Mouse (Mus musculus) hindbrain, embryonic 13.5 days (tissue): ENCODE results near the gene Npepps. TPM values are rescaled to one million over a fixed set of nuclear protein-coding genes. Genes with fewer than 3 reads are reported as not detected.
A peak's percentile ranks its signal among the peaks of the same experiment; 100 is the strongest.
"Not testable (repeated sequence)": the region's sequence is repeated elsewhere in the genome, so short reads cannot be mapped to it uniquely, and the experiment has no call there.

Experiments
- ATAC-seq: fragments of 200-750 bp; cut with Nextera tagmentation; 2 replicates; pipeline ENCODE4 v1.8.0; 2017; ENCODE audit warnings: moderate TSS enrichment; ENCODE audit not compliant: low FRiP score
- H3K27ac ChIP-seq: fragments of 300-500 bp; sonication (generic); 2 replicates; pipeline ENCODE4 v1.5.1; 2015; ENCODE audit warnings: inconsistent platforms, mild to moderate bottlenecking, moderate library complexity
- H3K27me3 ChIP-seq: fragments of 300-500 bp; sonication (generic); 2 replicates; pipeline ENCODE4 v1.6.1; 2015; ENCODE audit warnings: mild to moderate bottlenecking, inconsistent platforms
- H3K36me3 ChIP-seq: fragments of 300-500 bp; sonication (generic); 2 replicates; pipeline ENCODE4 v1.6.1; 2015; ENCODE audit warnings: mild to moderate bottlenecking, inconsistent platforms
- H3K4me1 ChIP-seq: fragments of 300-500 bp; sonication (generic); replicated peaks from 2 replicates; pipeline ENCODE4 v1.6.1; 2015; ENCODE audit warnings: inconsistent platforms
- H3K4me2 ChIP-seq: fragments of 300-500 bp; sonication (generic); 2 replicates; pipeline ENCODE4 v1.6.1; 2015; ENCODE audit warnings: inconsistent platforms, mild to moderate bottlenecking, moderate library complexity
- H3K4me3 ChIP-seq: fragments of 300-500 bp; sonication (generic); 2 replicates; pipeline ENCODE4 v1.5.1; 2015; ENCODE audit warnings: mild to moderate bottlenecking, inconsistent platforms
- H3K9ac ChIP-seq: fragments of 300-500 bp; sonication (generic); 2 replicates; pipeline ENCODE4 v1.6.1; 2015; ENCODE audit warnings: mild to moderate bottlenecking, inconsistent platforms
- H3K9me3 ChIP-seq: fragments of 300-500 bp; sonication (generic); 2 replicates; pipeline ENCODE4 v1.6.1; 2016; ENCODE audit warnings: inconsistent platforms
- WGBS: fragments of 180-500 bp; shearing (Covaris S2); methylation state at CpG from one replicate; pipeline ENCODE4 v1.1.7; 2015; 5-methylcytosine and 5-hydroxymethylcytosine counted together
- polyA plus RNA-seq: library from polyadenylated mRNA; unstranded; fragments of >200 nt; fragmentation: Nextera tagmentation; extraction: Ambion mirVana; gene quantifications from 2 replicates; pipeline ENCODE4 v1.2.1, GENCODE M21; 2015

Gene Npepps
- polyA plus RNA-seq = 154 and 156 TPM in 2 replicates

GRCm38 (mm10) chr11:97280216-97280861 is at the start of gene Npepps:
Npepps (minus strand) TSS chr11:97280638.
- Histone ChIP-seq H3K4me2 (peak within 1 kb of the TSS; percentile 78), H3K27ac (peak within 1 kb of the TSS; percentile 100)
- under 1% methylated on average over 59 of the region's 83 CpGs for WGBS

GRCm38 (mm10) chr11:97328148-97328547 is 47.7 kb upstream of the Npepps start:
- H3K9me3 ChIP-seq = no peaks in the 10 kb centered on the region
- H3K27ac ChIP-seq = no peak overlapping the region
- ATAC-seq = no peak
- no peaks in the 10 kb centered on the region for H3K27me3 ChIP-seq
- H3K4me2 ChIP-seq = no peak overlapping the region
- no peak overlapping the region for H3K4me3 ChIP-seq
- H3K36me3 ChIP-seq = peaks cover 63% of the 10 kb centered on the region
- H3K9ac ChIP-seq = no peak overlapping the region
- no peaks in the 10 kb centered on the region for H3K4me1 ChIP-seq
- WGBS = 28% methylated on average over 9 of the region's 9 CpGs

More at GRCm38 (mm10) chr11:97280216-97280861, at the start of gene Npepps:
- Histone ChIP-seq H3K9me3 (no peaks in the 10 kb centered on the region), H3K9ac (peak within 1 kb of the TSS; percentile 100), H3K4me1 (peaks cover 27% of the 10 kb centered on the region), H3K27me3 (no peaks in the 10 kb centered on the region), H3K36me3 (no peaks in the 10 kb centered on the region), H3K4me3 (peak within 1 kb of the TSS; percentile 99)
- peak; percentile 77 for ATAC-seq

- Histone ChIP-seq H3K4me1 (no peaks in the 10 kb centered on the region), H3K36me3 (peaks cover 74% of the 10 kb centered on the region), H3K27me3 (no peaks in the 10 kb centered on the region), H3K4me2 (no peak overlapping the region), H3K27ac (no peak overlapping the region), H3K9me3 (no peaks in the 10 kb centered on the region), H3K9ac (no peak overlapping the region), H3K4me3 (no peak overlapping the region)
- no peak for ATAC-seq
- 75% methylated on average over 1 of the region's 1 CpGs for WGBS
Measured at GRCm38 (mm10) chr11:97325224-97325623, 44.8 kb upstream of the Npepps start.

- WGBS = 83% methylated on average over 8 of the region's 8 CpGs
Measured at GRCm38 (mm10) chr11:97321894-97322600, 41.6 kb upstream of the Npepps start.

GRCm38 (mm10) chr11:97321197-97321596 is 40.8 kb upstream of the Npepps start:
- Histone ChIP-seq H3K4me2 (no peak overlapping the region), H3K27ac (no peak overlapping the region), H3K36me3 (peaks cover 42% of the 10 kb centered on the region), H3K9ac (no peak overlapping the region), H3K4me3 (no peak overlapping the region), H3K4me1 (peaks cover 7% of the 10 kb centered on the region), H3K27me3 (no peaks in the 10 kb centered on the region), H3K9me3 (no peaks in the 10 kb centered on the region)
- 93% methylated on average over 8 of the region's 8 CpGs for WGBS
- no peak for ATAC-seq

More at GRCm38 (mm10) chr11:97321894-97322600, 41.6 kb upstream of the Npepps start:
- not testable (repeated sequence) for H3K27me3 ChIP-seq, ATAC-seq, H3K4me1 ChIP-seq, H3K9me3 ChIP-seq, H3K4me2 ChIP-seq, H3K27ac ChIP-seq, H3K9ac ChIP-seq, H3K4me3 ChIP-seq
- H3K36me3 ChIP-seq = peaks cover 51% of the 10 kb centered on the region

- Histone ChIP-seq H3K4me2 (peak within 1 kb of the TSS; percentile 55), H3K27me3 (peaks cover 6% of the 10 kb centered on the region; the same call in 1 of the 2 replicates), H3K36me3 (no peaks in the 10 kb centered on the region), H3K4me3 (peak within 1 kb of the TSS; percentile 55), H3K27ac (peak within 1 kb of the TSS; percentile 81), H3K9me3 (no peaks in the 10 kb centered on the region), H3K9ac (peak within 1 kb of the TSS; percentile 72), H3K4me1 (peaks cover 17% of the 10 kb centered on the region)
- ATAC-seq = peak; percentile 95
- WGBS = 1% methylated on average over 50 of the region's 50 CpGs
Measured at GRCm38 (mm10) chr11:97315504-97316503, 35.4 kb upstream of the Npepps start, which contains the start of gene Mrpl45. Mrpl45 (plus strand) TSS chr11:97315716.

- peaks cover 25% of the 10 kb centered on the region for H3K4me1 ChIP-seq
- peak overlapping the region; percentile 49; the same call in 1 of the 2 replicates for H3K9ac ChIP-seq
- peak overlapping the region; percentile 55 for H3K4me3 ChIP-seq
- no peaks in the 10 kb centered on the region for H3K36me3 ChIP-seq
- no peaks in the 10 kb centered on the region for H3K9me3 ChIP-seq
- 0 out of 2 replicates have a peak overlapping the region, but pooled peaks have one; percentile 26 for H3K27ac ChIP-seq
- no peak for ATAC-seq
- 54% methylated on average over 8 of the region's 8 CpGs for WGBS
- H3K4me2 ChIP-seq = peak overlapping the region; percentile 55
- peaks cover 8% of the 10 kb centered on the region; the same call in 1 of the 2 replicates for H3K27me3 ChIP-seq
Measured at GRCm38 (mm10) chr11:97314751-97315503, 34.5 kb upstream of the Npepps start.

GRCm38 (mm10) chr11:97314110-97314509 is 33.7 kb upstream of the Npepps start:
- no peaks in the 10 kb centered on the region for H3K36me3 ChIP-seq
- no peak overlapping the region for H3K27ac ChIP-seq
- no peak overlapping the region for H3K9ac ChIP-seq
- H3K4me2 ChIP-seq = no peak overlapping the region
- H3K27me3 ChIP-seq = peaks cover 8% of the 10 kb centered on the region; the same call in 1 of the 2 replicates
- no peaks in the 10 kb centered on the region for H3K9me3 ChIP-seq
- H3K4me1 ChIP-seq = peaks cover 33% of the 10 kb centered on the region
- 92% methylated on average over 3 of the region's 3 CpGs for WGBS
- no peak overlapping the region for H3K4me3 ChIP-seq
- no peak for ATAC-seq

GRCm38 (mm10) chr11:97312871-97313270 is 32.4 kb upstream of the Npepps start:
- not testable (repeated sequence) for H3K27me3 ChIP-seq, H3K4me3 ChIP-seq, H3K4me2 ChIP-seq, H3K27ac ChIP-seq, ATAC-seq, H3K36me3 ChIP-seq, H3K9ac ChIP-seq, H3K9me3 ChIP-seq
- 100% methylated on average over 1 of the region's 1 CpGs for WGBS
- peaks cover 34% of the 10 kb centered on the region for H3K4me1 ChIP-seq

GRCm38 (mm10) chr11:97310895-97311631 is 30.6 kb upstream of the Npepps start:
- H3K27me3 ChIP-seq = peaks cover 8% of the 10 kb centered on the region; the same call in 1 of the 2 replicates
- H3K4me3 ChIP-seq = peak overlapping the region; percentile 19
- WGBS = 6% methylated on average over 18 of the region's 18 CpGs
- ATAC-seq = no peak
- H3K4me2 ChIP-seq = peak overlapping the region; percentile 65
- peaks cover 25% of the 10 kb centered on the region for H3K4me1 ChIP-seq
- H3K9ac ChIP-seq = peak overlapping the region; percentile 43
- H3K9me3 ChIP-seq = no peaks in the 10 kb centered on the region
- no peaks in the 10 kb centered on the region for H3K36me3 ChIP-seq
- H3K27ac ChIP-seq = 0 out of 2 replicates have a peak overlapping the region, but pooled peaks have one; percentile 18
